Mouse (Mus musculus): Measurements from ENCODE around the gene Hid1.
"Not testable (repeated sequence)": the region's sequence is repeated elsewhere in the genome, so short reads cannot be mapped to it uniquely, and the experiment has no call there.

Gene Hid1

DNA sequence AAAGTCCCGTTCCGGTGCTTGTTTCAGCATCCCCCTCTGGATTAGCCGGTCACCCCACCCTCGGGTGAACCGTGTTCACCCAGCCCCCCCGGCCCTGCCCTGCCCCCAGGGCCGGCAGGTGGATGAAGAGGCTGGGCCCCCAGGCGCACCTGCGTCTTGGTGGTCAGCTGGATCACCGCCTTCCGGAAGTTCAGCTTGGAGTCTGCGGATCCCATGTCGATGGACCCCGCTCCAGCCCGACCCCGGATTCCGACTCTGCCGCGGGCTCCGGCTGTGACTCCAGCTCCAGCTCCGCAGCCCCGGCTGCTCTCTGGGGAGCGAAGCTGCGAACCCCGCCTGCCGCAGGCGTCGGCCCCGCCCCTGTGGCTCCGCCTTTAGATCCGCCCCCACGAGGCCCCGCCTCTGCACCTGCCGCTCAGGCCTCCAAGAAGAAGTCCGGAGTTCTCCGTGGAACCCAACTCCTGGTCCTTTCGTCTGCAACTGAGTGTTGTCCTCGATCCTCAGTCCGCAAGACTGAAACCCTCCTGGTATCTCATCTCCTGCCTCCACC is at the start of gene Hid1:
Gene Hid1 (minus strand): TSS at position 362 of the 550 bp plus-strand sequence.
- ATAC-seq (ENCODE audit: insufficient number of reproducible peaks, low FRiP score, low TSS enrichment): peak; percentile 73; the same call in 1 of the 2 replicates

DNA sequence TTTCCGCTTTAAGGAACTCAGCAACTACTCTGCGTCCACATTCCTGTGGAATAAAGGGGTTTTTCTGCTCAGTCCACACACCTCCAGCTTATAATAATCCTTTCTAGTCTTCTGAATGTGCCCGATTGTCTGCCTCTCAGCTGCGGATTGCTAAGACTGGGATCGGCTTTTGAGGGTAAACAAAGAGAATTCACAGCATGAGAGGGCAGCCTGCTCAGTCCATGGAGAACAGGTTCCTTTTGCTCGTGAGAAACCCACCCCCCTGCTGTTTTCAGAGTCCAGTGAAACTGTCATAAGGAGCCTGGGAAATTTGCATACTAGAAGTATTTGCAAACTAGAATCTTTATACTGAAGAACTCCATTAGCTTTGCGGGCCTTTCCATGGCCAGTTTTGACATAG is 42.0 kb upstream of the Hid1 start:
- no peak for ATAC-seq (ENCODE audit: insufficient number of reproducible peaks, low FRiP score, low TSS enrichment)

DNA sequence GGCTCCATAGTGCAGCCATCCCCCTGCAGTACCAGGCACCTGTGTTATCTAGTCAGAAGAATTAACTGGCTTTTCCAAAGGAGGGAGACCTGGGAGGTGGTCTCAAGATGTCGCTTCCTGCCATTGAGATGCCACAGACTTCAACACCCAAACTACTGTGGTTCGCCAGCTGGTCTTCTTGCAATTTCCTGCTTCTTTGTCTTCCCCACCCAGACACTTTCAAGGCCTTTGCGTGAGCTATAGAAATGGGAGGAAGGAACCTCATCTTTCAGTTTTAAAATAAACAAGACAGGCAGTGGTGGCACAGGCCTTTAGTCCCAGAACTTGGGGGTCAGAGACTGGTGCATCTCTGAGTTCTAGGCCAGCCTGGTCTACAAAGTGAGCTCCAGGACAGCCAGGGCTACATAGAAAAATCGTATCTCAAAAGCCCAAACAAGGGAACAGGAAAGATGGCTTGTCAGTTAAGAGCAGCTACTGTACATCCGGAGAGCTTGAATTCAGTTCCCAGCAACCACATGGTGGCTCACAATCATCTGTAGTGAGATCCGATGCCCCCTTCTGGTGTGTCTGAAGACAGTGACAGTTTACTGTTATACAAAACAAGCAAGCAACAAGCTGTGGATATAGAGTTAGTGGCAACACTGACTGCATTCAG is 40.8 kb upstream of the Hid1 start:
- no peak for ATAC-seq (ENCODE audit: insufficient number of reproducible peaks, low FRiP score, low TSS enrichment)

DNA sequence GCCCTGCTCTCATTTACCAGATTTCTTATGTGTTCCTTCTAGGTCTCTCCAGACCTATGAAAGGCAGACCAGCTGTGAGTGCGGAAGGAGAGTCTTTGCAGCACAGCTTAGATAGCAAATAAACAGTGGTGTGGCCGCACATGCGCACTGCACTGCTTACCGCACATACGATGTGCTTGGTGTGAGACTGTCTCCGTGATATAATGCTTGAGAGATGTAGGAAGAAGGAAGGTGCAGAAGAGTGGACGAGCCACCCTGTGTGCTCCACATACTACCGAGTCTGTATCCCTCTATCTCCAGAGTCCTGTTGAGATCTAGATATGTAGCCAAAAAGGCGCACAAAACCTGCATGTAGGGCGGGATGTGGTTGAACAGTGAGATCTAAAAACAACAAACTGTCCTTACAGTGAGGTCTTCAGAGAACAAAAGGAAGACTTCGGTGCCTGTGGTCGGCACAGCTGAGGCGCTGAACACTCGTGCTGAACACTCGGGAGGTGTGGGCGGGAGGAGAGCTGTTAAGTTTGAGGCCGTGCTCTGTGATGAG is 39.4 kb upstream of the Hid1 start:
- ATAC-seq (ENCODE audit: insufficient number of reproducible peaks, low FRiP score, low TSS enrichment): no peak

DNA sequence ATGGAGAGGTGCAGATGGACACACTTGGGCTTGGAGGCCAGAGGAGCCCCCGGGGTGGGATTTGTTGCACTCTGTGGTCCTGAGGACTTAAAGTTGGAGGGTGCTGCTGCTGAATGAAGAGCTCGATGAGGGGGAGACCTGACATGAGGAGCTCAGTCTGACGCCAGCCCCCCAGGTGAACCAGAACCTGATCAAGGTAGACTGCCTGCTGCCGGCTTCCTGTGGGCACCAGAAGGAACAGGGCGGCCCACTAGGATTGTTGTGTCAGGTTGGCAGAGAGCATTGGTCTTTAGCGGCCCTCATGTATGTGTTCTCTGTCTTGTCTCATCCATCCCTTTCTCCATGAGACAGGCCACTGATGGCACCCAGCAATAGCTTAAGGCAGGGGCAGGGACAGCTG is 38.2 kb upstream of the Hid1 start:
- no peak for ATAC-seq (ENCODE audit: insufficient number of reproducible peaks, low FRiP score, low TSS enrichment)

DNA sequence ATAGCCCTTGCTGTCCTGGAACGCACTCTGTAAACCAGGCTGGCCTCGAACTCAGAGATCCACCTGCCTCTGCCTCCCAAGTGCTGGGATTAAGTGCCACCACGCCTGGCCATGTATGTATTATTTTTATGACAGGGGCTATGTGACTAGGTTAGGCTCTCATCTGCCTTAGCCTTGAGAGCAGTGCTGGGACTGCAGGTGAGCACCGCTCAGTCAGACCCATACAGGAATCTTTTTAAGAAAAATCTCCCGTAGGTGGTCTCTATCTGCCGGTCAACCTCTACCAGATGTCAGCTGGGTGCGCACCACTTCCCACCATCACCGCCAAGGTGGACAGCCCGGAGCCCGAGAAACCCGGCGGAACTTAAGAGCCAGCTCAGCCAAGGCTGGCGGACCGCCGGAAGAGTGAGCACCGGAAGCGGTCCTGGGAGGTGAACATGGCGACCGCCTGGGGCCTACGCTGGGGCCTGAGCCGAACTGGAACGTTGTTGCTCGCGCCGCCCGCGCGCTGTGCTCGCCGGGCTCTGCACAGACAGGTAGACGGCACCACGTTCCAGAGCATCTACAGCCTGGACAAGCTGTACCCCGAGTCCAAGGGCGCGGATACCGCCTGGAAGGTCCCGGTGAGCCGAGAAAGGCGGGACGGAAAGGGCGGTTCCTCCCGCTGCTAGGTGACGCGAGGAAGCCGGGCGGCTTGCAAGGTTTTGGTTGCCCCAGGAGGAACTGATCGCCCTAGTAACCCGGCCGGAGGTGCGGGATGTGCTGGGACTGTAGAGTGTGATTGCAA is 36.0 kb upstream of the Hid1 start, which contains the start of gene Mrpl58:
Gene Mrpl58 (plus strand): TSS at position 415 of the 787 bp plus-strand sequence.
- peak; percentile 46; the same call in 1 of the 2 replicates for ATAC-seq (ENCODE audit: insufficient number of reproducible peaks, low FRiP score, low TSS enrichment)

DNA sequence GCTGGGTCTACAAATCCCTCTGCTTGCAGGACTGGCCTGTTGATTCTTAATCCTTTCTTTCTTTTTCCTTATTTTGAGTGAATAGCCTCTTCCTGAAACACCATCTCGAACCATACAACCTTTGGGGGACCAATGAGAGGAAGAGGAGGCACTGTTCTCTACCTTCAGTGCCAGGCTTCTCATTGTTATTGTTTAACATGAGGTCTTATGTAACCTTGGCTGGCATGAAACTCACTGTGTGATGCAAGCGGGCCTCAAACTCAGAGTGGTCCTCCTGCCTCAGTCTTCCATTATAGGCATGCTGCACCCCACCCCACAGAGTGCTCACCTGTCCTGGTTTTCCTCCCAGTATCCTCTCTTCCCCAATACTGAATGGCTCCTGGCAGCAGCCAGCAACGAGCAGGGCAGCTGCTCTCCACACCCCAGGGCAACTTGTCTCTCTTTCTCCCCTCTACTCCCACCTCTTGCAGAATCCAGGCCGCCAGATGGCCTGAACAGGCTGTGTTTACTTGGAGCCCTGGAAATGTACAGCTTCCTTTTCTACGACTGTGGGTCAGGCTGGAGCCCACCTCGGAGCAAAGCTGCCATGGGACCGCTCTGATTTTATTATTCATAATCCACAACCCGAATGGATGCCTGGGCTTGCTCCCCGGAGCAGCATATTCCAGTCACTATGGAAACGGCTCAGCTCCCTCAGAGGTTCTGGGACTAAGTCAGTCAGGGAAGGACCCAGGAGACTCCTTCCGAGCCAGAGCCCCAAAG is 33.3 kb upstream of the Hid1 start:
- ATAC-seq (ENCODE audit: insufficient number of reproducible peaks, low FRiP score, low TSS enrichment): peak; percentile 74; the same call in 1 of the 2 replicates

DNA sequence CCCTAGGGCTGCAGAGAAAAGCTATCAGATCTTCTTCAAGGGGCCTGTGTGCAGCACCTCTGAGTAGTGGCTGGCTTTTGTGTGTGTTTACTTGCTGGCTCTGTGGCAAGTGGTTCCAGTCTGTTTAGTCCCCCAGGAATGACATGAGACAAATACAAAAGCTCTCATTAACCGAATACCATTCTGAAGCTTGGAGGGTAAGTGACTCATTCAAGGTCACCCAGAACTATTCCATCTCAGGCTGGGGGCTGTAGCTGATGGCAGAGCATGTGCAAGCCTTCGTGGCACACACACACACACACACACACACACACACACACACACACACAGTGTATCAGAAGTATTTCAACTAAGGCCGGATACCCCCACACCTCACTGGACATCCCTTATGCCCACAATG is 32.6 kb upstream of the Hid1 start:
- no peak for ATAC-seq (ENCODE audit: insufficient number of reproducible peaks, low FRiP score, low TSS enrichment)

DNA sequence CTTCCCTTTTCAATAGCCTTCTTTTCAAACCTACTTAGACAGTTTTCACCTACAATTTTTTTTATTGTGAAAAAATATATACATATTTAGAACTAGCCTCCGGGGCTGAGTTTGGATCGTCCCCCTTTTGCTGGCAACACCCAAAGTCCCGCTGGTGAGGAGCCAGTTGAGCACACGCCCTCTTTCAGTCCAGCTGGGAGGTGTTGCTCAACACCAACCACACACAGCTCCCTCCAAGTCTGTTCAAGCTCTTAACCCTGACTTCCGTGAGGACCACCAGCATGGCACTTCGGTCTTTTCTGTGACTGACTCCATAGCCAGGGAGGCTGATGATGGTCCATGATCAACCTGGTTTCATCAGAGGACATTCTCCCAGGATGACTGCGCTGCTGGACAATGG is 30.5 kb upstream of the Hid1 start:
- no peak for ATAC-seq (ENCODE audit: insufficient number of reproducible peaks, low FRiP score, low TSS enrichment)

DNA sequence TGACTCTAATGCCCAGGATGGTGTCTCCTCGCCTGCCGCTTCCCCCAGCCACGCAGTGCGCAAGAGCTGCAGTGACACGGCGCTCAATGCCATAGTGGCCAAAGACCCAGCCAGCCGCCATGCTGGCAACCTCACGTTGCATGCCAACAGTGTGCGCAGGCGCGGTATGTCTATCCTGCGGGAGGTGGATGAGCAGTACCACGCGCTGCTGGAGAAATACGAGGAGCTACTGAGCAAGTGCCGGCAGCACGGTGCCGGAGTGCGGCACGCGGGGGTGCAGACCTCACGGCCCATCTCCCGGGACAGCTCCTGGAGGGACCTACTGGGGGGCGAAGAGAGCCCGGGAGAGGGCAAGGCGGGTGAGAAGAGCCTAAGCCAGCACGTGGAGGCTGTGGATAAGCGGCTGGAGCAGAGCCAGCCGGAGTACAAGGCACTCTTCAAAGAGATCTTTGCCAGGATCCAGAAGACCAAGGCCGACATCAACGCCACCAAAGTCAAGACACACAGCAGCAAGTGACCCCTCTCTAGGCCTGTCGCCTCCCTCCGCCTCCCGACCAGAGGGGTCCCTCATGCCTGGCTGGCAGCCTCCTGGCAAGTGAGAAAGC is 26.3 kb upstream of the Hid1 start:
- ATAC-seq (ENCODE audit: insufficient number of reproducible peaks, low FRiP score, low TSS enrichment): peak; percentile 67; the same call in 1 of the 2 replicates

DNA sequence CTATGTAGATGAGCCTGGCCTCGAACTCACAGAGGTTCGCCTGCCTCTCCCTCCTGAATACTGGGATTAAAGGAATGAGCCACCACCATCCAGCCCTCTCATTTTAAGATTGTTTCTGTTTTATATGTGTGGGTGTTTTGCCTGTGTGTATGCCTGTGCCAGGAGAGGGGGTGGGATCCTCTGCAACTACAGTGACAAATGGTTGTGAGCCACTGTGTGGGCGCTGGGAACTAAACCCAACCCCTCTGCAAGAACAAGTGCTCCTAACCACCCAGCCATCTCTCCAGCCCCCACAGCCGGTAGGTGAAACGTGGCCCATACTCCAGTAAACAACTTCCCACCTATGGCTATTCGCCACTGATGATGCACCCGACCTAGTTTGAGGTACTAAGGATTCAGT is 23.8 kb upstream of the Hid1 start:
- no peak for ATAC-seq (ENCODE audit: insufficient number of reproducible peaks, low FRiP score, low TSS enrichment)

DNA sequence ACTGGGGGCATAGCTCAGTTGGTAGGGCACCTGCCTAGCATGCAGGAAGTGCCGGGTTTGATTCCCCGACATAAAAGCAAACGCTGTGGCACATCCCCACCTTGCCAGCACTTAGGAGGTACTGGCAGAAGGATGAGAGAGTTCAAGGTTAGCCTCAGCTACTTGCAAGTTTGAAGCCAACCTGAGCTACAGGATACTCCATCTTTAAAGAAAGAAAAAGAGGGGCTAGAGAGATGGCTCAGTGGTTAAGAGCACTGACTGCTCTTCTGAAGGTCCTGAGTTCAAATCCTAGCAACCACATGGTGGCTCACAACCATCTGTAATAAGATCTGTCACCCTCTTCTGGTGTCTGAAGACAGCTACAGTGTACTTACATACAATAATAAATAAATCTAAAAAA is 19.3 kb upstream of the Hid1 start:
- not testable (repeated sequence) for ATAC-seq (ENCODE audit: insufficient number of reproducible peaks, low FRiP score, low TSS enrichment)

DNA sequence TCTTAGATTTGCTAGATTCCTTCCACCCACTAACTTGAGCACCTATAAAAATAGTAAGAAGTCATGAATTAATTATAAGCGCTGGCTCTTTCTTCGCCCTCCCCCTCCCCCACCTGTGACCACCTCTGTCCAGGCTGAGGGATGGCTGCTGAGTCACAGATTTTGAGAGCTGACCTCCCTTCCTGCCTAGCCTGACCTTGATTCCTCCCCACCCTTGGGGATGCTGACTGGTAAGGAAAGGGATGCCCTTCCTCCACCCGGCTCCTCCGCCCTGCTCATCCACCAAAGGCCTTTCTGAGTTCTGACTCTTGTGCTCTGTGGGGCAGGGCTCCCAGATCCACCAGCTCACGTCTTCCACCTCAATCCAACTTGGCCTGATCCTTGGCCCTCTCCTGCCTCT is 17.0 kb upstream of the Hid1 start:
- ATAC-seq (ENCODE audit: insufficient number of reproducible peaks, low FRiP score, low TSS enrichment): no peak

DNA sequence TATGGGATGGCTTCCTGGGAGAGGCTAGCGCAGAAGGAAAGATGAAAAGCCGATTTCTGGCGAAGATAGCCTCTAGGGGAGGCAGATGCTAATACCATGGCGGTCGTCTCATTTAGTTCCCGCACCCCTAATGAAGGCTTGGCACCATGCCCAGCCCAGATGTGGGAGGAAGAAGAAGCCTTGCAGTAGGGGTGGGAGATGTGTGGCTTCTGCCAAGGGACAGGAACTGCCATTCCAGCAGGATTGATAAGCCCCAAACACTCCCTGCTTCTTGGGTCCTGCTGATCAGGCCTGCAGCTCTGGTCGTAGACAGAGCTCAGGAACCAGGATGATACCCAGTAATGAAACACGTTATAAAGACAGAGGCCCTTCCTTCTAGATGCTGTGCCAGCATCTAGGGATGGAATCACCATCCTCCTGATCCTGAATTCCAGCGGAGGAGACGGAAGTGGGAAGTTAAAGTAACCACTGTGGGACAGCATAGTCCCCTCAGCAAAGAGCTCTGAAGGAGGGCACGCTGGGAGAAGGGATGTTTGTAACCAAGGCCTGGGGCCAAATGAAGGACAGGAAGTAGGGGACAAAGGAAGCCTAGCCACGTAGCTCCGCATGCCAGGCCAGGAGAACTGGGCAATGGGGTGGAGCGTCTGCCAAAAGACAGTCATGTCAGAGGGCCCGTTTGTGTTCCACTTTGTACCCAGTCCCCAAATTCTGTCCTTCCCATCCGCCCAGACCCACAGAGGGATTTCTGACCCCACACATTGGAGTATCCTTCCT is 16.3 kb upstream of the Hid1 start:
- ATAC-seq (ENCODE audit: insufficient number of reproducible peaks, low FRiP score, low TSS enrichment): no peak

DNA sequence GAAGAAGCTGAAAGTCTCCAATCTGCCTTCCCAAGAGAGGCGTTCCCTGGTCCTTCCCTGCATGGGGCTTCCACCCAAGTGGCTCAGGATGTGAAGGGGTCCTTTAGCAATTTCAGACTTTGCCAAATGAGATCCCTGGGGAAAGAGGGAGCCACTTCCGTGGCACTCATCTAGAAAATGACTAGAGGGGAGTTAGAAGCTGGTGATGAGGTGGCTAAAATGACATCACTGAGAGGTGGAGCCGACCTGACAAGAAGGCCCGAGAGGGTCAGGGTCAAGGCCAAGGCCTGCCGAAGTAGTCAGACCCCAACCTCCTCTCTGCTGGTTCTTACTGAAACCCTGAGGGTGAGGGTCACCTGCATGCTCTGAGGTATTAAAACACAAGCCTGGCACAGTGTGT is 15.3 kb upstream of the Hid1 start:
- ATAC-seq (ENCODE audit: insufficient number of reproducible peaks, low FRiP score, low TSS enrichment): no peak

DNA sequence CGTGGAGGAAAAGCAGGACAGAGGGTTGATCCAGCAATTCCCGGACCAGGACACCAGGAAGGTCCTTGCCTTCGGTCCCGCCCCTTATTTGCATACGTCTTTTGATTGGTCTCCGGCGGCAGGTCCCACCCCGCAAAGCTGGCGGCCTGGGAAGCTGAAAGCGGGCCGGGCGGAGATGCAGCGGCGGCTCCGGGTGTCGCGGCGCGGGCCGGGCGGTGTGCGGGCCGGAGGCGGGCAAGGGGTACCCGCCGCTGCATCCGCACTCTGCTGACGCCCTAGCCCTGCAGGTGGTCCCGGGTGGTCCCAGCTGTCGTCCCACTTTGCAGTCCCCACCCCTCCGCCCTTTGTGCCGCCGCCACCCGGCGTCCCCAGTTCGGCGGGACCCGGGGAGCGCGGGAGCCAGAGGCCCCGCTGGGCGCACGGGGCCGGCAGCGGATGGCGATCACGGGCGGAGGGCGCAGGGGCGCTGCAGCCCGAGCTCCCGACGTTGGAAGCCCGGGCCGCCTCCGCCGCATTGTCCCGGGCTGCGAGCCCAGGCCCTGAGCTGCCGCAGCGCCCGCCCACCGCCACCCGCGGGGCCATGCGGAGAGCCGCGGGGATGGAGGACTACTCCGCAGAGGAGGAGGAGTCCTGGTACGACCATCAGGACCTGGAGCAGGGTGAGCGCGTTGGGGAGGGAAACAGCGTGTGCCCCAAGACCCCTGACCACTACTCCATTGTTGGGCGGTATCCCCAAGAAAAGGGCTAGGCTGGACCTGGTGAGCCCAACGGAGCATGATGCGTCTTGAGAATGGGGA is 14.4 kb upstream of the Hid1 start, which contains the start of gene Cdr2l:
Gene Cdr2l (plus strand): TSS at position 174 of the 797 bp plus-strand sequence.
- ATAC-seq (ENCODE audit: insufficient number of reproducible peaks, low FRiP score, low TSS enrichment): peak; percentile 93

DNA sequence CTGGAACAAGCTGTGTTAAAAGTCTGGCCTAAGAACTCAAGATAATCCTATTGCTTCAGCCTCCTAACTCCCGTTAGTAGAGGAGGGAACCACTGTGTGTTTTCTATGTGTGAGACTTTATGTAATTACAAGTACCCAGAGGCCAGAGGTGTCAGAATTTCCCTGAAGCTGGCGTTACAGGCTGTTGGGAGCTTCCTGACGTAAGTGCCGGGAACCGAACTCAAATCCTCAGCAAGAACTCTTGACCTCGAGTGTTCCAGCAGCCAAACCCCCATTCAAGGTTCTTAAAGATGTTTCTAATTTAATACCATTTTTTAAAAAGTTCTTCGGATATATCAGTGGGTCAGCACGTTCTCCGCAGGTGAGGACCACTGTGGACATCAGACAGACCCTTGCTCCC is 13.7 kb upstream of the Hid1 start:
- no peak for ATAC-seq (ENCODE audit: insufficient number of reproducible peaks, low FRiP score, low TSS enrichment)

DNA sequence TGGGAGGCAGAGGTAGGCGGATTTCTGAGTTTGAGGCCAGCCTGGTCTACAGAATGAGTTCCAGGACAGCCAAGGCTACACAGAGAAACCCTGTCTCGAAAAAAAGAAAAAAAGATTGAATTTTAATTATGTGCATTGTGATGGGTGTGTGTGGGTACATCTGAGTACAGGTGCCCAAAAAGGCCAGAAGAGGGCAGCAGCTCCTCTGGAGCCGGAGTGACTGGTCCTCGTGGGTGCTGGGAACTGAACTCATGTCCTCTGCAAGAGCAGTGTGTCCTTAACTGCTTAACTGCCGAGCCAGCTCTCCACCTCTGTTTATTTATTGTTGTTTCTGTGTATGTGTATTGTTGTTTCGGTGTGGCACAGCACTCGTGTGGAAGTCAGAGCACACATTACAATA is 10.3 kb upstream of the Hid1 start:
- no peak for ATAC-seq (ENCODE audit: insufficient number of reproducible peaks, low FRiP score, low TSS enrichment)
